Mouse (Mus musculus): ENCODE measurements around the gene Sufu.

The Sufu gene

DNA sequence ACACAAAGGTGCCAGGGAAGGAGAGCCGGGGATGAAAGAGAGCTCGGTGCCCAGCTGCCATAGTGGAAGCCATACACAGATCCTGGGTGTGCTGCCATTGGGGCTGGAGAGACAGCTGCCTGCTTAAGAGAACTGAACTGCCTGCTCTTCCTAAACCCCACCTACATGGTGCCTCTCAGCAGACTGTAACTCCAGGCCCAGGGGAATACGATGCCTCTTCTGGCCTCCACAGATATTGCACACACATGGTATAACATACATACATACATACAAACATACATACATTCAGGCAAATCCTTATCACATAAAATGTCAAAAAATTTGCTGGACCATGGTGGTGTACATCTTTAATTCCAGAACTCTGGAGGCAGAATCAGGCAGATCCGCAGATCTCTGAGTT lies 66.8 kb downstream of the Sufu start:
- no peak for DNase-seq (ENCODE audit: low spot score in 2 of 2)

DNA sequence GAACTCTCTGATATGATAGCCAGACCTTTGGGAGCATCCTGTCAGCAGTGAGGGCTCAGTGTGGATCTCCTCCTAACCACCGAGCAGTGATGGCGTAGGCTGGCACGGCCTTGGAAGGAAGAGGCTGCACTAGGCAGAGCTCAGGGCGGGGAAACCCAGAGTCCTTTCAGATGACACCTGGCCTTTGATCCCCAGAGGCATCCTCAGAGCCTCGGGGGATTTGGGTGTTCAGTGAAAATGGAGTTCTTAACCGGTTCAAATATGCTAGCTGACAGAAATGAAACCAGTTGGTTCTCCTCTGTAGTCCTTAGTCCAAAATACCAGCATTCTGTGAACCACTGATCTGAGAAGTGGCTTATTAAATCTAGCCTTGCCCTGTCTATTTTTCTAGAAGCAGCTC lies 69.5 kb downstream of the Sufu start:
- DNase-seq (ENCODE audit: low spot score in 2 of 2) = no peak

DNA sequence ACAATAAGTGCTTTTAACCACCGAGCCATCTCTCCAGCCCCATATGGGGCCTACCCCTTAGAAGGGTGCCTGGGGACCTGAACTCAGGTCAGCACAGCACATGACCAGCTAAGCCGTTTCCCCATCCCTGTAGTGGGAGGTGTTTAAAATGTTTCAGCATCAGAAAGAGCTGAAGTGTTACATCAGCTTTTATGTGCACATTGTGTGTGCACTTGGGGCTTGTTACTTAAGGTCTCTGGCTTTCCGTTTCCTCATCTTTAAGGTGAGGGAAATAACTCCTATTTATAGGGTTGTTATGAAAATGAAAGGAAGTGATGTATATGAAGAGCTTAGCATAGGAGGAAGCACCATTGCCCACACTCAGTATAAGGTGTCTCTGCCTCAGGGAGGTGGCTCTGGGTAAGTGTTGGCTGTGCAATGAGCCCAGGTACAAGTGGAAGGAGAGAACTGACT lies 70.4 kb downstream of the Sufu start:
- DNase-seq (ENCODE audit: low spot score in 2 of 2) = no peak

DNA sequence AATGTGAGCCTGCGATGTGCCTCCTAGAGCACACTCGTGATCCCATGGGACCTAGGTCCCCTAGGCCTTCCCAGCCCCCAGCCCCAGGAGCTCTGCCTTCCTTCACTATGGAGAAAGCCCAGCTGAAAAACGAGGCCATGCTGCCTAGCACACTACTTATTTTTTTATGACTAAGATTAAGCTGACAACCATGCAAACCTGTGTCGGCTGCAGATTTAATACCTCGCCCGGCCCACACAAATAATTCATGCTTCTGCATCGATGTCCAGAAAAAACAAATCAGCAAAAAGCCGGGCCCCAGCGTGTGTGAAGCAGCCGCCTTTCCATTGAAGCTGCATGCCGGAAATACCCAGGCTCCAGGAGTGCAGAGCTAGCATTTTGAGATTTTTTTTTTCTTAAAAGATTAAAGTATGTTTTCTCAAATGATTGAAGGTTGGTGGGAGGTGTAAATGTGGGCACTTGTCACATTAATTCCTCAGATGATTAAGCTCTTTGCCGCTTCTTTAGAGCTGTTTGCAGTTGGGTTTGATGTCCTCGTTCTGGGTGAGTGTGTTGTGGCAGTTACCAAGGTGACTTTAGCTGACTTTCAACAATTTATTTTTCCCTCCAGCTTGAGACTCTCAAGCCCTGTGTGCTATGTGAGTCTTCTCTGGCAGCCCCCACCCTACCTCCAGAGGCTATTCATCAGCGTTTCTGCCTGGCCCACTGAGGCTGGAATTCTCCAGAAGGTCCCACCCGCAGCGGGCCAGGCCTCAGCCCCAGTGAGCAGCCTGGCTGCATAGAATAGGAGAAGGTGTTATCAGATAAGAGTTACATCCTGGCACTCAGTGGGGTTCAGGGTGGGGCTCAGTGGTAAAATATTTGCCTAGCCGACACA lies 73.9 kb downstream of the Sufu start:
- no peak for DNase-seq (ENCODE audit: low spot score in 2 of 2)

DNA sequence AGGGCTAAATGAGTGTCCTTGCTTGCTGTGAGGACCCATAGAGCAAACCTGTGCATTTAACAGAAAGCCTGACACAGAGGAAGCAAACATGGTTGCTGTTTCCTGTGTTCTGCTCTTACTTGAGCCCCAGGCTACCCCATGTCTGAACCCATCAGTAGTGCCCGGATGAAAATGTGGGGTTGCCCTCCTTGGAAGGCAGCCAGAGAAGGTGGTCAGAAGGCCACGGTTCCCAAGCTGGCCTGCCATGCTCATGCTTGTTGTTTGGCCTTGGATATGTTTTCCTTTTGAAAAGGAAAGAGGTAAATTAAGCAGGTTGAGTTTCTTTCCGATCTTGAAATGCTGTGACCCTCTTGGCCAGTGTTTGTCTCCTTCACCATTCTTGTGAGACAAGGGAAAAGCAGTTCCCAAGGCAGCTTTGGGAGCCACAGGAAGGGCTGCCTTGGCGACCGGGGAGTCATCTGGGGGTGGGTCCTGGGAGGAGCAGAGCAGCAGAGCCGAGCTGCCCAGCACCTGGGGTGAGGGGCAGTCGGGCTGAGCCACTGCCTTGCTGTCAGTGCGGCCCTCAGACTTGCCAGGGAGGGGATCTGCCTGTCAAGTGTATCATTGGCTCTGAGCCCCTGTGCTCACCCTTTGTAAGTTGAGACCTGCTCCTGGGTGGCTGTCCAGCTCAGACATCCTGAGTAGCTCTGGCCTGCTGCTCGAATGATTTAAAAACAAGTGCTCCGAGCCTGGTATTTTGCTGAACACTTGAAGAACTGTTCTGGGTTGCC lies 74.8 kb downstream of the Sufu start:
- DNase-seq (ENCODE audit: low spot score in 2 of 2) = no peak

DNA sequence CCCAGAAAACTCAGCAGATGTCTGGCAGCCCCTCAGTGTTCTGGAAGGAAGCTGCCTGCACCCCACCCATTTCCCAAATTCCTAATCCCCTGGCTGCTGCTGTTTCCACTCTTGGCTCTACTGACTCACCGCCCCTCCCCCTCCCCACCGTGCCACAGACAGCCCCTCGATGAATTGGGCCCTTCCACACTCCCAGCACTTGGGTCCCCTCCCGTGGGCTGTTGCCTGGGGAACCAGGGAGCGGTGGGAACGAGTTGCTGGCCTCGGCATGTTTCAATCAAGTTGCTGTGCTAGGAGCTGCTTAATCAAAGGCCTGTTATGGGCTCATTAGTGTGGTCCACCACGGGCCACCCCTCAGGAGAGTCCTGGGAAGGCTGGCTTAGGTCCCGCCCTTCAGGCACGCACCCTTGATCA lies 80.7 kb downstream of the Sufu start:
- DNase-seq (ENCODE audit: low spot score in 2 of 2) = no peak

DNA sequence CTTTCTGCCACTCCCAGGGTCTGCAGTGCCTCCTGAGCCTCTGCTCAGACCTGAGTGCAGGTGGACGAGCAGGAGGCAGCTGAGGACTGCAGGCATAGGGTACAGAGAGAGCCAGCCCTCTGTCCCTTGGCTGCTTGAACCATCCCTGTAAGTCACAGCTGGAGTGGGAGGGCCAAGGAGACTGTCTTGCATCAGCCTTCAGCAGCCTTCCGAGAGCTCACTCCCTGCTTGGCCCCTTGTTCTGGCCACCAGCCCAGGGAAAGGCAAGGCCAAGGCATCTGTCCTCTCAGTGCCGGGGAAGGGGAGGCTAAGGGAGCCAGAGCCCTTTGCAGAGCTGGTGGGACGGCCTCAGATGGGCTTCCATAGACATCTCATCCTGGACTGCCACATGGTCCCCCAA lies 81.5 kb downstream of the Sufu start:
- DNase-seq (ENCODE audit: low spot score in 2 of 2) = no peak

DNA sequence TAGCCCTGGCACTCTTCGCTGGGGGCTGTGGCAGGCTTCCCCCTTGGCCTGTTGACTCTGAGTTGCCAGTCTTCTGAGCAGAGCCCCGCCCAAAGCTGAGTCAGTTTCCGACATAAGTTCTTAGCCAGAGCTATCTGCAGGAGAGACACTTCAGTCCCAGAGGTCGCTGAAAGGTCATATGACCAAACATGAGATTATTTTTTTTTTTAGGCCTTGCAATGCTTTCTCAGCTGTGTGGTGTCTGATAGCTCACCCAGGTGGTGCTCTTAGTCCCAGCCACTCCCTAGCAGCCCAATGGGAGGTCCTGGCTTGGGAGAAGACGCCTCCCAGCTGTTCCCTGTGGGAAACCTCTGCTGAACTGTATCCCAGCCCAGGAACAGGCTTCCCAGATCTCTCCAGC lies 82.1 kb downstream of the Sufu start:
- no peak for DNase-seq (ENCODE audit: low spot score in 2 of 2)

DNA sequence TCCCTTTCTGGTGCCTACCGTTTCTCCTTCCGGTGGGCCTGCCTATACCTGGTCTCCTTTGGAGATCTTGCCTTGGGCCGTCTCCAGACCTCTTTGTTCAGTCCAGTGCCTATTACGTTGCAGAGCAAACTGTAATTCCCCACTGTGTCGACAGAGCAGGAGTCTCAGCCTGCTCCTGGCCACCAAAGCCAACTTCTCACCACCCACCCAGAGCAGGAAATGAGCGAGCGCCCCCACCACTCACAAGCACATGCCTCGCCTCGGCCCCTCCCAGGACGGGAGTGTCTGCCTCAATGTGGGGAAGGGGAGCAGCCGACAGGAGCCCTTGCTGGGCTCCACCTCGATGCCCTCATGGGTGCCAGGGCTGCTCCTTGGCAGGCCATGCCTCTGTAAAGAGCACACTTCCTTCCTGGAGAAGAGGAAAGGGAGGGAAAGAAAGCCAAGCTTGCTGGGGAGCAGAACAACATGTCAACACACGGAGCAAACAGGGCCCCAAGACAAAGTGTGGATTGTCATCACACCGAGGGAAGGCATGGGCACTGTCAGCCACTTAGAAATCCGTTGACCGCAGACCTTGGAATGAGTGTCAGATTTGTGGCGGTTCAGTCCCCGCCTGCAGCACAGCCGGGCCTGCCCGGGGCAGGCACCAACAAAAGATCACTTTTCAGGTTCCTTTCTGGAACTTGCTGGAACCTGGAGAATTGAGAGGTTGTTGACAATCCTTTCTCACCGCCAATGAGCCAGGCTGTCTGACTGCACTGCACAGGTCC lies 82.8 kb downstream of the Sufu start:
- DNase-seq (ENCODE audit: low spot score in 2 of 2) = no peak

DNA sequence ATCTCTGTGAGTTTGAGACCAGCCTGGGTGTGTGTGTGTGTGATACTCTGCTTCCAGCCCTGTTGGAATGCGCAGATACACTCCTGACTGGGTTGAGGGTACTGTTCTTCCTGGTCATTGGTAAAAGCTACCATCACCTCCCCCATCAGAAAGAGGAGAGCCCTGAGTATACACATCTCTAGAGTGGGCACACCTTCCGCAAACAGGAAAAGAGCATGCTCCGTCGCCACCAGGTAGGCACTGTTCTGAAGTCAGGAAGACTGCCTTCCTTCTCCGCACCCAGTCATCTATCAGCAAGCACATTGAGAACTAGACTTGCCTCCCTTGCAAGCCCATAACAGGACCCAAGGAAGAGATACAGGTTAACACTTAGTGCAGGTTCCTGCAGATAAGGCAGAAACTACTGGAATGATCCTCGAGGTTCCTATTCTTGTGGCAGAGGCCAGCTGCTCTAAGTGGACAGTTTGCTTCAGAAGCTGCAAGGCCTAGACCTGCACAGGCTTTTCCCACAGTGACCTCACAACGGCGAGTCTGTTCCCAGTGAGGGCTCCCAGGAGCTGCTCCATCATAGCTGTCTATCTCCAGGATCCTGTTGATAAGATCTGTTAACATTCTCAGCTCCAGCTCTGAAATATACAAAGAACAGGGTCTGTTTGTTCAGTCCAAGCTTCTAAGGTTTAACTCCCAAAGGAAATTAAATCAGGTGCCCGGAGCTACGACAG lies 84.1 kb downstream of the Sufu start:
- DNase-seq (ENCODE audit: low spot score in 2 of 2) = no peak

DNA sequence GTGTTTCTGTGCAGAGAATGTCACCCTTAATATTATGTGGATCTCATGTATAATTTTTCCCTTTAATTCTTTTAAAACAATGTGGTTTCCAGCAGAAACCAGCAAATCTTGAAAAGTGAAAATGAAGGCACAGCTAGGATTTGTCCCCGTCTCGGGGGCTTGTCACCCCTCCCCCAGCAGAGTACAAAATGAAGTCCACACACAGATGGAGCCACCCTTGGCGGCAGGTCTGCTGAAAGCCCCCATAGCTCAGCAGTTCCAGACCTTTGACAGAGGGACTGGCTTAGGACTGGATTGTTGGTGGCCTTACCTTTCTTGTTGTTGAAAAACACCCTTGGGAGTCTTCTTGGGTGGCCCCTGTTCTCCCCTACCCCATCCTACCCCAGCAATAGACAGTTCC lies 84.7 kb downstream of the Sufu start:
- no peak for DNase-seq (ENCODE audit: low spot score in 2 of 2)

DNA sequence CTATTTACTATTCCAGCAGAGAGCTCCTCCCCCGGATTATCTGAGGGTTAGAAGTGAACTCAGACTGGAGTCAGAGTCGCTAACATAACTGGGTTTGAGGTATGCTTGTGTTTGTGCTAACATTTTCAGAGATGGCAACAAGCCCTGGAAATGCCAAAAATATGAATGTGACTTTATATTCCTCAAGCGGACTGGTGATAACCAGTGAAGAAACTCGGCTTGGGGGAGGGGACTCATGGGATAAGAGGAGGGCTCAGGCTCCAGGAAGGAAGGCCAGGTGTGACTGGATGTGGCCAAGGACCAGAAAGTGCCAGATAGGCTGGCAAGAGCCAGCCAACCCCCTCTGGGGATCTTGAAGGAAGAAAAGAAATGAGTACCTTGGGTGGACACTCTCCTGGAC lies 85.1 kb downstream of the Sufu start:
- DNase-seq (ENCODE audit: low spot score in 2 of 2) = no peak

DNA sequence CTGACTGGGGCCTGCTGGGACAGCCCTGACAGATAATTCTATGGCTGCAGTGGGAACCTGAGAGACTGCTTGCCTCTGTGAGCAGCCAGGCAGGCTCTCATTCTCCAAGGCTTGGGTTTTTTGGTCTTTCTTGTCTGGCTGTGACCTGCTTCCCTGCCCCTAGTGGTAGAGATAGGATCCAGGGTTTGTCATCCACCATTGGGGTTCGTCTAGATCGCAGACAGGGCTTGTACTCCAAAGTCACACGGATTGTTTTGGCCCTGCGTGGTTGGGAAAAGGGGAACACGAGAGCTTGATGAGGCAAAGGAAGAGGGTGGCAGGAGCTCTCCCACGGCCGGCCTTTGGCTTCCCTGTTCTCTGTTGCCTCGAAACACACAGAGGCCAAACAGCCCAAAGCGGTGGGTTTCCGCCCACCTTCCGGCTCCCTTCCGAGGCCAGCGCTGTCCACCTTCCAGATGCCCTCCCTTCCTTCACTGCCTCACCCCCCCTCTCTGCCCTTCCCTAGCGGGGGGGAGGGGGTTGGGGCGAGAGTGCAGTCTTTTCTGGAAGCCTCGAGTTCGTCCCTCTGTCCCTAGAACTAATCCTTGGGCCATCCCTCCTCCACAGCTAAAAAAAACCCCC lies 86.3 kb downstream of the Sufu start:
- DNase-seq (ENCODE audit: low spot score in 2 of 2) = no peak

DNA sequence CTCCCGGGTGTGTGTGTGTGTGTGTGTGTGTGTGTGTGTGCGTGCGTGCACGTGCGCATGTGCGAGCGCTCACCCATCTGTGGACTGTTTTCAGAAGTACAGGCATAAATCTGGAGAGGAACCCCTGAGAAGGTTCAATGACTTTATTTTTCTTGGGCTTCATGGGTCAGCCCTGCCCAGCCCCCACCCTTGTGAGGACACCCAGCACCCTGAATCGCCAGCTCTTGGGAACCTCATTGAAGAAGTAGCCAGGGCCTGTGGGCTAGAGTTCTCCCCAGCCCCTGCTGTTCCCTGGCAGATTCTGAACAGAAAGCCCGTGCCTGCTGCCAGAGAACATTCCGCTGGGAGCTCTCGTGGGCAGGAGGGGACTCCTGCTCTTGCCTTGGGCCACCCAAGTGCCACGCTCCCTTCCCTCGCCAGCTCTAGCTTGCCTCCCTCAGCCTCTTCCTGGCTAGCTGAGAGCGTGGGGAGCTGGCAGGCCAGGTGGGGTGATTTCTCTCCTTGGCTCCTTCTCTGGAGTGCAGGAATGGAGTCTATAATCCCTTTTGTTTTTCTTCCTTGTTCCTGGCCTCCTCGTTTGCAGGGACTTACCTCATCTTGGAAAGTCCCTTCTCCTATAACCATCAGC lies 87.1 kb downstream of the Sufu start:
- DNase-seq (ENCODE audit: low spot score in 2 of 2) = no peak

DNA sequence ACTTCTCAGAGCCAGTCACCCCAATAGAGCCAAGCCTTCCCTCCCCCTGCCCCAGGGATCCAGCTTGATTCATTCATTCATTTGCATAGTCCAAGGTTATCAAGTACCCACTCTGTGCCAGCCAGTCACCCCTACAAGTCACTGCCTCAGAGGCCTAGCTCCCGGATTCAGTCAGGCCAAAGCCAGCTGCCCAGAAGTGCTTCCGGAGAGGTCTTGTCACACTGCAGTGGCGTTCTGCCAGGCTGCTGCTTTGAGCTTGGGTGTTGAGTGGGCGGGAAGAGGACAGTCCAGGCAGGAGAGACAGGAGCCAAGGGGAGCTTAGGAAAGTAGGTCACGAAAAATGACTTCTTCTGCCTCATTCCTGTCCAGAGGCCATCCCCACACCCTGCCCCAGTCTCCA lies 87.8 kb downstream of the Sufu start:
- no peak for DNase-seq (ENCODE audit: low spot score in 2 of 2)

DNA sequence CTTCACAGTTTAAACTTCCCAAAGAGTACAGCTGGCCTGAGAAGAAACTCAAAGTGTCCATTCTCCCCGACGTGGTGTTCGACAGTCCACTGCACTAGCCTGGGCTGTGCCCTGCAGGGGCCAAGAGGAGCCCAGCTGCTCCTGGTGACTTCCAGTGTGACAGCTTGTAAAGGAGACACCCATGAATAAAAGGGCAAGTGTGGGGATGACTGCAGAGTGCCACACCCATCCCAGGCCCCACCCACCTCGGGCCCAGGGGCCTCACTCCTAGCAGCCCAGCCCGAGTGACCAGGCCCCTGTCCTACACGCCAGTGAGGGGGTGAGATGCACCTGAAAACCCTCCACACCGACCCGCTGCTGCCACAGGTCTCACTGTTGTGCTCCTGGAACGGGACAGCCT lies 89.2 kb downstream of the Sufu start:
- DNase-seq (ENCODE audit: low spot score in 2 of 2) = no peak

DNA sequence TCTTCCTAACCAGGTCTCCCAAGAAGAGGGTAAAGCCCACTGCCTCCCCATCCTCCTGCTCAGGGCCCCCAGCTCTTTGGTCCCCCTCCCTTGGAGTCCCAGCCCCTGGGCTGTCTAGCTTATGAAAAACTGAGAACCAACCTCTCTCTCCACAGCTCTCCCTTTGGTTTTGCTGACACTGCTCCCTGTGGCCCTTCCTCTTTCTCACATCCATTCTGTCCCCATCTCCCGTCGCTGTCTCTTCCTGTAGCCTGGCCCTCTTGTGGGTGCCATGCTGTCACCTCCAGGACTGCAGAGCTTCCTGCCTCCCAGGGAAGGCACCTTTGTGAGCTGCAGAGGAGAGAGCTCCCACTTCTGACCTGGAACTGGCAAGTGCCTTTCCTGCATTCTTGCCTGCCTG lies 90.0 kb downstream of the Sufu start:
- DNase-seq (ENCODE audit: low spot score in 2 of 2) = no peak

DNA sequence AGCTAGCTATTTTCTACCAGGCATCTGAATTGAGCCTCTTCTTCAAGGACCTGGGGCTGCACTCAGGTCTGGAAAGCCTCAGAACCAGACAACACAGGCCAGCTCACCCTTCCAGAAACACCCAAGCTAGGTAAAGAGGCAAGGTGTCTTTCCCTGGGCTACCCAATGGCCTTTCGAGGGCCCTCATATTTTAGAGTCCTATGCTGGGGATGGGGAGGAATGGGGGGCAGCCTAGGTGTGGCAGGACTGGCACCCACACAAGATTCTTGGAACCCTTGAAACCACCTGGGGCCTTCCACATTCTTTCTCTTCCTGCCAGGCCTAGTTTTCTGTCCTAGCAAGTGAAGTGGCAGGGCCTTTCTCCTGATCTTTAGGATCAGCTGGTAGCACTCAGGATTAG lies 92.8 kb downstream of the Sufu start:
- no peak for DNase-seq (ENCODE audit: low spot score in 2 of 2)

DNA sequence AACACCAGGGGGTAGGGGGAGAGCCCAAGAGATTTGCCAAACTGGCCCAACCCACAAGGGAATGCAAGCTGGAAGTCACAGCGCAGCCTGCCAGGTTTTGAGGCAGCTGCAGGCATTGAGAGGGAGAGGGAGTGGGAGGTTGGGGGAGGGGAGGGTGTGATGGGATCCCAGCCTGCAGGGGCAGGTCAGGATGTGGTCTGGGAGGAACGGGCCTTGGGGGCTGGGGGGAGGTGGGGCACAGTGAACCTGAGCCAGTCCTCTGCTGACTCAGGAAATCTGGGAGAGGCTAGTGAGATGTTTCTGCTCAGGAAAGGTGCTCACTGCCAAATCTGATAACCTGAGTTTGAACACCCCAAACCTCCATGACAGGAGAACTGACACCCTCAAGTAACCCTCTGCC lies 93.9 kb downstream of the Sufu start:
- DNase-seq (ENCODE audit: low spot score in 2 of 2) = no peak

DNA sequence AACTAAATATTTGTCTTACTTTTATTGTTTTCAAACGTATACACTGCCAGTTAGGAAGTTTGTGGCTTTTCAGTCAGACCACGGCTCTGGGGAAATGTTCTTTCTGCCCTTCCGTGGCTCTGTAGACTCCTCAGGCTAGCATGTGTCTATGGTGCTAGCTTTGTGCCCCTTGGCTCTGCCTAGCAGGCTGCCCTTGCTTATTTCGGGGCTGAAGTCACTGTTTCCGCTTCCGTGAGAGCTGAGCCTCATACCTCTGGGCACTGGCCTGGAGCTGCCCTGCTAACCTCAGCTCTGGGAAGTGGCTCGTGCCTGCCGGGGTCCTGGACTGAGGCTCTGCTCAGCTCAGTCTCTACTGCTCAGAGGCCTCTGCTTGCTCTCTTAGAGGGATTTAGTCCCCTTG lies 98.4 kb downstream of the Sufu start:
- DNase-seq (ENCODE audit: low spot score in 2 of 2) = no peak

DNA sequence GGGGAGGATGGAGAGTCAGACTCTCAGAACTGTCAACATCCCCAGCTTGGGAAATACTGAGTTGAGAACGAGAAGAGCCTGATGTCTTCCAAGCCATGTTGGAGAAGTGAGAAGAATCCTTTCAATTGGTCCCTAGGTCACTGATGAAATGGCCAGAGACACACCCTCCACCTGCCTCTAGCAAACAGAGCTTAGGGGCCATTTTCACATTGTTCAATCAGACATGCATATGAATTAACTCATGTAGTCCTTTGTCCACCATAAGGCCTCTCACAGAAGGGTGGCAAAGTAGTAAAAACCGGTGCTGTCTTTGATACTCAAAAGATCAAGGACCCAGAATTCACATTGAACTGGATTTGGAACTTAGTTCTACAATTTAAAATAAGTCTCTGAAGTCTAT lies 100.5 kb downstream of the Sufu start:
- no peak for DNase-seq (ENCODE audit: low spot score in 2 of 2)

Measured in frontal cortex, postnatal 14 days (tissue).